In genomic region chr10:80356737-80357136, GRCm38 (mm10) we compare ENCODE assay signal across 10 mouse cellular contexts. TPM values are rescaled to one million over a fixed set of nuclear protein-coding genes. Genes with fewer than 3 reads are reported as not detected.
A peak's percentile ranks its signal among the peaks of the same experiment; 100 is the strongest.
DNase-seq lines count a peak whose midpoint lies in the region; ATAC-seq and TF ChIP-seq lines count a peak whose summit lies in the region.
"Had no signal": no experiment of that assay in that cellular context is flagged by ENCODE, and none has a peak within 500 bp of the region (broad histone marks: within the 10 kb centered on the region; RNA-seq: fewer than 3 reads in every experiment).

No protein-coding gene starts in this region.

- 4% methylated on average over 34 of the region's 34 CpGs for WGBS in heart, embryonic 12.5 days
- WGBS in forebrain, postnatal 0 days = 4% methylated on average over 32 of the region's 34 CpGs
- WGBS in liver, embryonic 15.5 days (ENCODE audit: insufficient replicate concordance) = 3% methylated on average over 34 of the region's 34 CpGs

- H3K4me3 ChIP-seq in heart, embryonic 12.5 days = peak overlapping the region; percentile 34
- H3K4me3 ChIP-seq in ES-Bruce4 (ENCODE audit: low read depth, low read length) = peak overlapping the region; percentile 54
- peak overlapping the region; percentile 40 for H3K4me3 ChIP-seq in forebrain, postnatal 0 days (ENCODE audit: low read depth, low read length)
- H3K4me3 ChIP-seq in liver, embryonic 15.5 days (replicated peaks) = no peak overlapping the region

- H3K9me3 ChIP-seq in heart, embryonic 12.5 days (replicated peaks) = no peaks in the 10 kb centered on the region
- no peaks in the 10 kb centered on the region for H3K9me3 ChIP-seq in ES-Bruce4 (replicated peaks; ENCODE audit: control insufficient read depth, insufficient read depth, low read length, poor library complexity, severe bottlenecking)
- H3K9me3 ChIP-seq in forebrain, postnatal 0 days (ENCODE audit: low read length) = no peaks in the 10 kb centered on the region
- no peaks in the 10 kb centered on the region for H3K9me3 ChIP-seq in liver, embryonic 15.5 days (replicated peaks)

- no peak for TF ChIP-seq POLR2A in ES-Bruce4 (IDR thresholded peaks at IDR 0.05; ENCODE audit: insufficient read depth, low read length)

- H3K9ac ChIP-seq in heart, embryonic 12.5 days = no peak overlapping the region; the same call in 1 of the 2 replicates
- peak overlapping the region; percentile 75 for H3K9ac ChIP-seq in ES-Bruce4 (ENCODE audit: low read depth, poor library complexity, severe bottlenecking)
- H3K9ac ChIP-seq in forebrain, postnatal 0 days = peak overlapping the region; percentile 33; the same call in 1 of the 2 replicates
- no peak overlapping the region for H3K9ac ChIP-seq in liver, embryonic 15.5 days

- H3K4me1 ChIP-seq in heart, embryonic 12.5 days (replicated peaks) = peaks cover 24% of the 10 kb centered on the region
- H3K4me1 ChIP-seq in ES-Bruce4 (ENCODE audit: control insufficient read depth, insufficient read depth, low read length) = no peaks in the 10 kb centered on the region
- no peaks in the 10 kb centered on the region for H3K4me1 ChIP-seq in forebrain, postnatal 0 days (ENCODE audit: insufficient read depth)
- H3K4me1 ChIP-seq in liver, embryonic 15.5 days (replicated peaks) = peaks cover 17% of the 10 kb centered on the region

- no peak for DNase-seq in heart, postnatal 4 days
- DNase-seq in forebrain, postnatal 0 days = no peak
- no peak for DNase-seq in Muller cell, postnatal 12 days (ENCODE audit: inconsistent ontology term)
- DNase-seq in adrenal gland, postnatal 36 days = no peak
- no peak for DNase-seq in urinary bladder, postnatal 14 days (ENCODE audit: low spot score)
- DNase-seq: kidney, adult 18-20 months had no signal

- TF ChIP-seq EP300 in ES-Bruce4 (IDR thresholded peaks at IDR 0.05; ENCODE audit: insufficient read depth, low read depth, low read length) = no peak

- TF ChIP-seq CTCF in ES-Bruce4 (IDR thresholded peaks at IDR 0.05; ENCODE audit: low read depth, low read length) = no peak
- no peak for TF ChIP-seq CTCF in forebrain, postnatal 0 days (IDR thresholded peaks at IDR 0.05; ENCODE audit: low read depth)

- ATAC-seq in heart, embryonic 12.5 days (ENCODE audit: insufficient number of reproducible peaks, low FRiP score) = no peak
- ATAC-seq in forebrain, postnatal 0 days = peak; percentile 60
- no peak for ATAC-seq in liver, embryonic 15.5 days (ENCODE audit: insufficient read depth)

- peaks cover 98% of the 10 kb centered on the region for H3K27me3 ChIP-seq in heart, embryonic 12.5 days (replicated peaks)
- no peaks in the 10 kb centered on the region for H3K27me3 ChIP-seq in ES-Bruce4 (ENCODE audit: control insufficient read depth, insufficient read depth, low read length, poor library complexity, severe bottlenecking)
- H3K27me3 ChIP-seq in forebrain, postnatal 0 days (ENCODE audit: insufficient read depth, low read length) = peaks cover 55% of the 10 kb centered on the region
- peaks cover 100% of the 10 kb centered on the region for H3K27me3 ChIP-seq in liver, embryonic 15.5 days

- H3K4me2 ChIP-seq in heart, embryonic 12.5 days = peak overlapping the region; percentile 54
- peak overlapping the region; percentile 71 for H3K4me2 ChIP-seq in forebrain, postnatal 0 days (ENCODE audit: low read depth)
- H3K4me2 ChIP-seq in liver, embryonic 15.5 days = peak overlapping the region; percentile 10; the same call in 1 of the 2 replicates

- H3K27ac ChIP-seq in heart, embryonic 12.5 days (ENCODE audit: poor library complexity, severe bottlenecking) = no peak overlapping the region
- H3K27ac ChIP-seq in ES-Bruce4 (ENCODE audit: insufficient read depth, low read length) = no peak overlapping the region
- no peak overlapping the region for H3K27ac ChIP-seq in forebrain, postnatal 0 days (ENCODE audit: low read depth, low read length)
- H3K27ac ChIP-seq in liver, embryonic 15.5 days (replicated peaks) = no peak overlapping the region

- no peaks in the 10 kb centered on the region for H3K36me3 ChIP-seq in heart, embryonic 12.5 days
- no peaks in the 10 kb centered on the region for H3K36me3 ChIP-seq in ES-Bruce4 (ENCODE audit: control insufficient read depth, insufficient read depth, low read length, poor library complexity, severe bottlenecking)
- H3K36me3 ChIP-seq in forebrain, postnatal 0 days (ENCODE audit: insufficient read depth) = no peaks in the 10 kb centered on the region
- H3K36me3 ChIP-seq in liver, embryonic 15.5 days (replicated peaks) = no peaks in the 10 kb centered on the region

RNA-seq across cellular contexts. Expression of gene Plk5, which starts 0.5 kb away (rescaled TPM):
- polyA plus RNA-seq in heart, embryonic 12.5 days (2016; fragmentation: Nextera tagmentation; extraction: Ambion mirVana) = not detected in 2 replicates
- not detected for total RNA-seq in heart, postnatal 4 days (2021)
- polyA plus RNA-seq in ES-Bruce4 (2011; ENCODE audit: insufficient read depth, insufficient read length, low read depth, missing spikeins) = 11.1 and 12.6 TPM in 2 replicates
- 8.3 and 12.9 TPM in 2 replicates for total RNA-seq in forebrain, postnatal 0 days (2014; rRNA removed)
- 4.6 and 7.4 TPM in 2 replicates for polyA plus RNA-seq in forebrain, postnatal 0 days (2015; fragmentation: Nextera tagmentation; extraction: Ambion mirVana)
- polyA plus RNA-seq in liver, embryonic 15.5 days (2015; fragmentation: Nextera tagmentation; extraction: Ambion mirVana) = 0.03 and 0.06 TPM in 2 replicates
- under 1 TPM in 1 of 2 experiments, not detected in 1; 0.26 TPM for total RNA-seq in adrenal gland, postnatal 36 days (2021)
- polyA plus RNA-seq: C2C12 had no signal

RNA-seq across cellular contexts. Expression of gene Adamtsl5, which starts 8.5 kb away (rescaled TPM):
- 5.3 and 6.7 TPM in 2 replicates for polyA plus RNA-seq in heart, embryonic 12.5 days (2016; fragmentation: Nextera tagmentation; extraction: Ambion mirVana)
- total RNA-seq in heart, postnatal 4 days (2021) = 10 to 100 TPM; 32.8 to 34.2 TPM
- polyA plus RNA-seq in ES-Bruce4 (2011; ENCODE audit: insufficient read depth, insufficient read length, low read depth, missing spikeins) = 3.8 and 5.4 TPM in 2 replicates
- 0.31 and 0.33 TPM in 2 replicates for total RNA-seq in forebrain, postnatal 0 days (2014; rRNA removed)
- 0.70 and 0.81 TPM in 2 replicates for polyA plus RNA-seq in forebrain, postnatal 0 days (2015; fragmentation: Nextera tagmentation; extraction: Ambion mirVana)
- polyA plus RNA-seq in liver, embryonic 15.5 days (2015; fragmentation: Nextera tagmentation; extraction: Ambion mirVana) = 2.2 and 2.3 TPM in 2 replicates
- 1 to 10 TPM; 7.3 to 7.7 TPM for total RNA-seq in adrenal gland, postnatal 36 days (2021)

RNA-seq across cellular contexts. Expression of gene Reep6, which starts 27.0 kb away (rescaled TPM):
- 3.1 and 3.7 TPM in 2 replicates for polyA plus RNA-seq in heart, embryonic 12.5 days (2016; fragmentation: Nextera tagmentation; extraction: Ambion mirVana)
- 1 to 10 TPM; 1.6 to 1.8 TPM for total RNA-seq in heart, postnatal 4 days (2021)
- polyA plus RNA-seq in ES-Bruce4 (2011; ENCODE audit: insufficient read depth, insufficient read length, low read depth, missing spikeins) = 17.3 and 17.6 TPM in 2 replicates
- total RNA-seq in forebrain, postnatal 0 days (2014; rRNA removed) = 1.8 and 2.7 TPM in 2 replicates
- polyA plus RNA-seq in forebrain, postnatal 0 days (2015; fragmentation: Nextera tagmentation; extraction: Ambion mirVana) = 5.1 and 6.4 TPM in 2 replicates
- polyA plus RNA-seq in liver, embryonic 15.5 days (2015; fragmentation: Nextera tagmentation; extraction: Ambion mirVana) = 75.6 and 92.4 TPM in 2 replicates
- total RNA-seq in adrenal gland, postnatal 36 days (2021) = 10 to 100 TPM; 11.0 to 13.7 TPM

RNA-seq across cellular contexts. Expression of gene Pcsk4, which starts 27.4 kb away (rescaled TPM):
- 1.0 and 1.5 TPM in 2 replicates for polyA plus RNA-seq in heart, embryonic 12.5 days (2016; fragmentation: Nextera tagmentation; extraction: Ambion mirVana)
- 1 to 10 TPM; 1.3 to 2.0 TPM for total RNA-seq in heart, postnatal 4 days (2021)
- 2.8 and 3.1 TPM in 2 replicates for polyA plus RNA-seq in ES-Bruce4 (2011; ENCODE audit: insufficient read depth, insufficient read length, low read depth, missing spikeins)
- total RNA-seq in forebrain, postnatal 0 days (2014; rRNA removed) = 3.4 and 3.8 TPM in 2 replicates
- polyA plus RNA-seq in forebrain, postnatal 0 days (2015; fragmentation: Nextera tagmentation; extraction: Ambion mirVana) = 7.4 TPM in 2 replicates
- polyA plus RNA-seq in liver, embryonic 15.5 days (2015; fragmentation: Nextera tagmentation; extraction: Ambion mirVana) = 3.9 and 4.1 TPM in 2 replicates
- total RNA-seq in adrenal gland, postnatal 36 days (2021) = 1 to 10 TPM; 2.2 to 3.3 TPM

RNA-seq across cellular contexts. Expression of gene Mex3d, which starts 30.7 kb away (rescaled TPM):
- 6.1 and 6.2 TPM in 2 replicates for polyA plus RNA-seq in heart, embryonic 12.5 days (2016; fragmentation: Nextera tagmentation; extraction: Ambion mirVana)
- total RNA-seq in heart, postnatal 4 days (2021) = 10 to 100 TPM; 20.2 to 22.2 TPM
- polyA plus RNA-seq in ES-Bruce4 (2011; ENCODE audit: insufficient read depth, insufficient read length, low read depth, missing spikeins) = 25.0 and 28.0 TPM in 2 replicates
- total RNA-seq in forebrain, postnatal 0 days (2014; rRNA removed) = 107 and 120 TPM in 2 replicates
- polyA plus RNA-seq in forebrain, postnatal 0 days (2015; fragmentation: Nextera tagmentation; extraction: Ambion mirVana) = 18.3 and 18.4 TPM in 2 replicates
- 0.78 and 0.92 TPM in 2 replicates for polyA plus RNA-seq in liver, embryonic 15.5 days (2015; fragmentation: Nextera tagmentation; extraction: Ambion mirVana)
- total RNA-seq in adrenal gland, postnatal 36 days (2021) = 10 to 100 TPM; 22.4 to 29.9 TPM

Comparison
In these comparisons a context has a peak if more than half of its experiments do, and no peak if none do; other contexts are left out.
1. H3K4me2 ChIP-seq: peak in every context shown above with its lines; median percentile 71 in forebrain, postnatal 0 days; 54 in heart, embryonic 12.5 days; 10 in liver, embryonic 15.5 days.
2. H3K9ac ChIP-seq: peak in ES-Bruce4 (single experiment) and forebrain, postnatal 0 days (single experiment); none in heart, embryonic 12.5 days (single experiment) and liver, embryonic 15.5 days (single experiment).